Mouse (Mus musculus): Measurements from ENCODE around the gene Polr1d. TPM values are rescaled to one million over a fixed set of nuclear protein-coding genes. Genes with fewer than 3 reads are reported as not detected.

The Polr1d gene
- polyA plus RNA-seq (2012; rRNA removed) = 47.1 and 48.3 TPM in 2 replicates

GRCm38 (mm10) chr5:147076799-147077165 is at the start of gene Polr1d:
TSS of gene Polr1d (plus strand) at chr5:147077050.
- WGBS = under 1% methylated on average over 17 of the region's 17 CpGs
- no peak for DNase-seq (ENCODE audit: low read depth, low spot score)

- DNase-seq (ENCODE audit: low read depth, low spot score) = no peak
- 74% methylated on average over 14 of the region's 14 CpGs for WGBS
Measured at GRCm38 (mm10) chr5:147031281-147031680, 45.6 kb upstream of the Polr1d start.

GRCm38 (mm10) chr5:147033155-147033554 is 43.7 kb upstream of the Polr1d start:
- WGBS = 77% methylated on average over 13 of the region's 13 CpGs

GRCm38 (mm10) chr5:147034283-147034682 is 42.6 kb upstream of the Polr1d start:
- DNase-seq (ENCODE audit: low read depth, low spot score) = no peak
- WGBS = 76% methylated on average over 12 of the region's 12 CpGs

More at GRCm38 (mm10) chr5:147033155-147033554, 43.7 kb upstream of the Polr1d start:
- no peak for DNase-seq (ENCODE audit: low read depth, low spot score)

- 61% methylated on average over 6 of the region's 6 CpGs for WGBS
- DNase-seq (ENCODE audit: low read depth, low spot score) = no peak
Measured at GRCm38 (mm10) chr5:147035301-147035700, 41.5 kb upstream of the Polr1d start.

- 84% methylated on average over 10 of the region's 10 CpGs for WGBS
- no peak for DNase-seq (ENCODE audit: low read depth, low spot score)
Measured at GRCm38 (mm10) chr5:147036028-147036427, 40.8 kb upstream of the Polr1d start.

GRCm38 (mm10) chr5:147036661-147037060 is 40.2 kb upstream of the Polr1d start:
- 85% methylated on average over 5 of the region's 5 CpGs for WGBS
- no peak for DNase-seq (ENCODE audit: low read depth, low spot score)

- DNase-seq (ENCODE audit: low read depth, low spot score) = no peak
- 41% methylated on average over 3 of the region's 3 CpGs for WGBS
Measured at GRCm38 (mm10) chr5:147037601-147038000, 39.2 kb upstream of the Polr1d start.

GRCm38 (mm10) chr5:147039394-147039793 is 37.5 kb upstream of the Polr1d start:
- WGBS = 83% methylated on average over 5 of the region's 5 CpGs
- DNase-seq (ENCODE audit: low read depth, low spot score) = no peak

- WGBS = 87% methylated on average over 40 of the region's 40 CpGs
- DNase-seq (ENCODE audit: low read depth, low spot score) = no peak
Measured at GRCm38 (mm10) chr5:147041965-147042937, 34.6 kb upstream of the Polr1d start.

- DNase-seq (ENCODE audit: low read depth, low spot score) = no peak
- 51% methylated on average over 15 of the region's 15 CpGs for WGBS
Measured at GRCm38 (mm10) chr5:147043240-147043844, 33.5 kb upstream of the Polr1d start.

- no peak for DNase-seq (ENCODE audit: low read depth, low spot score)
- 75% methylated on average over 11 of the region's 11 CpGs for WGBS
Measured at GRCm38 (mm10) chr5:147045311-147045710, 31.5 kb upstream of the Polr1d start.

GRCm38 (mm10) chr5:147045929-147046328 is 30.9 kb upstream of the Polr1d start:
- WGBS = 69% methylated on average over 11 of the region's 11 CpGs
- DNase-seq (ENCODE audit: low read depth, low spot score) = no peak

GRCm38 (mm10) chr5:147049544-147050209 is 27.2 kb upstream of the Polr1d start:
- DNase-seq (ENCODE audit: low read depth, low spot score) = no peak
- whole genome bisulfite sequencing = 56% methylated on average over 19 of the region's 19 CpGs

GRCm38 (mm10) chr5:147050816-147051499 is 25.9 kb upstream of the Polr1d start:
- no peak for DNase-seq (ENCODE audit: low read depth, low spot score)
- 75% methylated on average over 13 of the region's 13 CpGs for WGBS

GRCm38 (mm10) chr5:147051500-147052308 is 25.1 kb upstream of the Polr1d start:
- 77% methylated on average over 29 of the region's 29 CpGs for WGBS
- DNase-seq (ENCODE audit: low read depth, low spot score) = no peak

- 88% methylated on average over 4 of the region's 4 CpGs for WGBS
- DNase-seq (ENCODE audit: low read depth, low spot score) = no peak
Measured at GRCm38 (mm10) chr5:147052309-147052558, 24.6 kb upstream of the Polr1d start.

- WGBS = 64% methylated on average over 6 of the region's 6 CpGs
- no peak for DNase-seq (ENCODE audit: low read depth, low spot score)
Measured at GRCm38 (mm10) chr5:147053071-147053470, 23.8 kb upstream of the Polr1d start.

GRCm38 (mm10) chr5:147053481-147053880 is 23.4 kb upstream of the Polr1d start:
- peak; percentile 44 for DNase-seq (ENCODE audit: low read depth, low spot score)
- 18% methylated on average over 3 of the region's 3 CpGs for WGBS
